Mouse (Mus musculus) myocyte (in vitro differentiated cells): Measurements from ENCODE around the gene Naglu.
A peak's percentile ranks its signal among the peaks of the same experiment; 100 is the strongest.

Experiments
- CEBPB ChIP-seq: IDR thresholded peaks from 2 replicates; pipeline ENCODE4 v1.6.1; 2011; ENCODE audit warnings: mild to moderate bottlenecking, moderate library complexity; ENCODE audit not compliant: poor library complexity, insufficient read depth, severe bottlenecking
- E2F4 ChIP-seq: IDR thresholded peaks from one replicate; pipeline ENCODE4 v1.6.1; 2011; ENCODE audit warnings: mild to moderate bottlenecking, control low read depth, moderate library complexity; ENCODE audit not compliant: insufficient read depth
- MAX ChIP-seq: IDR thresholded peaks from one replicate; pipeline ENCODE4 v1.6.1; 2011; ENCODE audit warnings: low read depth, mild to moderate bottlenecking, control low read depth
- MYOD1 ChIP-seq, 3 experiments: IDR thresholded peaks; one replicate each; pipeline ENCODE4 v1.6.1; 2011; ENCODE audit warnings: control low read depth in 2 of 3, low read depth in 2 of 3, mild to moderate bottlenecking in 2 of 3, moderate library complexity in 1 of 3; ENCODE audit not compliant: insufficient read length in 2 of 3, control insufficient read depth in 1 of 3
- MYOG ChIP-seq, 3 experiments: IDR thresholded peaks; one replicate each; pipeline ENCODE4 v1.6.1; 2011; ENCODE audit warnings: control low read depth in 2 of 3, low read depth in 2 of 3, mild to moderate bottlenecking in 2 of 3; ENCODE audit not compliant: insufficient read length in 2 of 3, control insufficient read depth in 1 of 3, insufficient read depth in 1 of 3
- POLR2A ChIP-seq: IDR thresholded peaks from one replicate; pipeline ENCODE4 v1.6.1; 2011; ENCODE audit warnings: low read depth, mild to moderate bottlenecking, control low read depth, moderate library complexity; ENCODE audit not compliant: insufficient read length
- POLR2AphosphoS2 ChIP-seq: IDR thresholded peaks from one replicate; pipeline ENCODE4 v1.6.1; 2011; ENCODE audit warnings: low read depth, control low read depth; ENCODE audit not compliant: insufficient read length
- REST ChIP-seq: IDR thresholded peaks from one replicate; pipeline ENCODE4 v1.6.1; 2011; ENCODE audit warnings: mild to moderate bottlenecking, control low read depth, moderate library complexity; ENCODE audit not compliant: insufficient read depth, insufficient read length
- TCF12 ChIP-seq: IDR thresholded peaks from one replicate; pipeline ENCODE4 v1.6.1; 2011; ENCODE audit warnings: mild to moderate bottlenecking, control low read depth; ENCODE audit not compliant: poor library complexity, insufficient read depth, severe bottlenecking
- TCF3 ChIP-seq: IDR thresholded peaks from one replicate; pipeline ENCODE4 v1.6.1; 2011; ENCODE audit warnings: low read depth, control low read depth; ENCODE audit not compliant: insufficient read length
- USF1 ChIP-seq: IDR thresholded peaks from one replicate; pipeline ENCODE4 v1.6.1; 2011; ENCODE audit warnings: low read depth, mild to moderate bottlenecking, control low read depth, moderate library complexity

- TF ChIP-seq TCF12 (no peak), POLR2A (peak; percentile 58), E2F4 (peak; percentile 87), MAX (no peak), USF1 (no peak), CEBPB (no peak), TCF3 (no peak), POLR2AphosphoS2 (no peak), MYOG (IDR thresholded peaks at IDR 0.05; ENCODE audit: control insufficient read depth in 1 of 3, insufficient read depth in 1 of 3, insufficient read length in 2 of 3, low read depth in 2 of 3) (no peak), REST (no peak), MYOD1 (IDR thresholded peaks at IDR 0.05; ENCODE audit: control insufficient read depth in 1 of 3, insufficient read length in 2 of 3, low read depth in 2 of 3) (no peak)
Observed at GRCm38 (mm10) chr11:101095314-101096024, 25.7 kb downstream of the Naglu start, which contains the start of gene Psmc3ip.
